Mouse (Mus musculus) kidney, embryonic 16.5 days (tissue): ENCODE measurements around the gene Mvp. TPM values are rescaled to one million over a fixed set of nuclear protein-coding genes. Genes with fewer than 3 reads are reported as not detected.
A peak's percentile ranks its signal among the peaks of the same experiment; 100 is the strongest.

ENCODE experiments used
- ATAC-seq: fragments of 200-750 bp; cut with Nextera tagmentation; 2 replicates; pipeline ENCODE4 v1.8.0; 2017; ENCODE audit warnings: moderate TSS enrichment; ENCODE audit not compliant: low FRiP score, low TSS enrichment
- H3K27ac ChIP-seq: fragments of 300-500 bp; sonication (generic); 2 replicates; pipeline ENCODE4 v1.5.1; 2014; ENCODE audit warnings: low read length
- H3K27me3 ChIP-seq: fragments of 300-500 bp; sonication (generic); 2 replicates; pipeline ENCODE4 v1.6.1; 2014; ENCODE audit warnings: low read length, control low read depth, mixed read lengths; ENCODE audit not compliant: insufficient read depth
- H3K36me3 ChIP-seq: fragments of 300-500 bp; sonication (generic); 2 replicates; pipeline ENCODE4 v1.6.1; 2014; ENCODE audit warnings: low read length, control low read depth, mixed read lengths; ENCODE audit not compliant: insufficient read depth
- H3K4me1 ChIP-seq: fragments of 300-500 bp; sonication (generic); 2 replicates; pipeline ENCODE4 v1.6.1; 2014; ENCODE audit warnings: low read length, control low read depth, mixed read lengths; ENCODE audit not compliant: insufficient read depth
- H3K4me2 ChIP-seq: fragments of 300-500 bp; sonication (generic); replicated peaks from 2 replicates; pipeline ENCODE4 v1.6.1; 2014; ENCODE audit warnings: low read depth, low read length
- H3K4me3 ChIP-seq: fragments of 300-500 bp; sonication (generic); 2 replicates; pipeline ENCODE4 v1.5.1; 2014; ENCODE audit warnings: mild to moderate bottlenecking, low read length
- H3K9ac ChIP-seq: fragments of 300-500 bp; sonication (generic); replicated peaks from 2 replicates; pipeline ENCODE4 v1.6.1; 2014; ENCODE audit warnings: low read length
- H3K9me3 ChIP-seq: fragments of 300-500 bp; sonication (generic); 2 replicates; pipeline ENCODE4 v1.6.1; 2016; ENCODE audit warnings: low read length, control low read depth
- WGBS: fragments of 180-500 bp; shearing (Covaris S2); extraction: QIAGEN DNeasy Blood & Tissue Kit; methylation state at CpG from one replicate; pipeline ENCODE4 v1.1.7; 2014; 5-methylcytosine and 5-hydroxymethylcytosine counted together
- polyA plus RNA-seq: library from polyadenylated mRNA; unstranded; fragments of >200 nt; fragmentation: Nextera tagmentation; extraction: Ambion mirVana; gene quantifications from 2 replicates; pipeline ENCODE4 v1.2.1, GENCODE M21; 2015

Mvp gene
- polyA plus RNA-seq, 1 experiment from 2014 or later = 21.4 TPM

DNA sequence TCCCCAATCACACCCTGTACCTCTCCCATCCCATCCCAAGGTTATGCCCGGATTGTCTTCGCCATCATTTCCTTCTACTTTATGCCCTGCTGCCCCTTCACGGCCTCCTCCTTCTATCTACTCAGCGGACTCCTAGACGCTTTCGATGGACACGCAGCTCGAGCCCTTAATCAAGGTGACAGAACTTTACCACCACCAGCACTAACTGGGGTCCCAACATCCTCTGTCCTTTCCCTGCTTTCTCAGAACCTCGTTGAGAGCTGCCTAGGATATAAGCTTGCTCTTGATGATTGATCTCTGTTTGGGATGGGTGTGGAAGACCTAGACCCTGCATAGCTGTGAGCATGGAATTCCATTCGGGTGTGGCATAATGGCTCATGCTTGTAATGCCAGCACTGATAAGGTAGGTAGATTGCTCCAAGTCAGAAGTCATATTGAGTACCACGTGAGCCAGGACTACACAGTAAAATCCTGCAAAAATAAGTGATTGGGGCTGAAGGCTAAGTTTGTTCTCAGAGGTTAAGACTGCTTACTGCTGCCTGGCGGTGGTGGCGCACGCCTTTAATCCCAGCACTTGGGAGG, 37.5 kb downstream of the Mvp start:
- peak overlapping the region; percentile 82 for H3K4me2 ChIP-seq
- peak overlapping the region; percentile 98 for H3K27ac ChIP-seq
- peaks cover 30% of the 10 kb centered on the region for H3K36me3 ChIP-seq
- no peaks in the 10 kb centered on the region for H3K9me3 ChIP-seq
- 26% methylated on average over 14 of the region's 14 CpGs for WGBS
- peak overlapping the region; percentile 99 for H3K4me3 ChIP-seq
- H3K27me3 ChIP-seq = no peaks in the 10 kb centered on the region
- H3K9ac ChIP-seq = peak overlapping the region; percentile 98
- peaks cover 6% of the 10 kb centered on the region for H3K4me1 ChIP-seq
- no peak for ATAC-seq

DNA sequence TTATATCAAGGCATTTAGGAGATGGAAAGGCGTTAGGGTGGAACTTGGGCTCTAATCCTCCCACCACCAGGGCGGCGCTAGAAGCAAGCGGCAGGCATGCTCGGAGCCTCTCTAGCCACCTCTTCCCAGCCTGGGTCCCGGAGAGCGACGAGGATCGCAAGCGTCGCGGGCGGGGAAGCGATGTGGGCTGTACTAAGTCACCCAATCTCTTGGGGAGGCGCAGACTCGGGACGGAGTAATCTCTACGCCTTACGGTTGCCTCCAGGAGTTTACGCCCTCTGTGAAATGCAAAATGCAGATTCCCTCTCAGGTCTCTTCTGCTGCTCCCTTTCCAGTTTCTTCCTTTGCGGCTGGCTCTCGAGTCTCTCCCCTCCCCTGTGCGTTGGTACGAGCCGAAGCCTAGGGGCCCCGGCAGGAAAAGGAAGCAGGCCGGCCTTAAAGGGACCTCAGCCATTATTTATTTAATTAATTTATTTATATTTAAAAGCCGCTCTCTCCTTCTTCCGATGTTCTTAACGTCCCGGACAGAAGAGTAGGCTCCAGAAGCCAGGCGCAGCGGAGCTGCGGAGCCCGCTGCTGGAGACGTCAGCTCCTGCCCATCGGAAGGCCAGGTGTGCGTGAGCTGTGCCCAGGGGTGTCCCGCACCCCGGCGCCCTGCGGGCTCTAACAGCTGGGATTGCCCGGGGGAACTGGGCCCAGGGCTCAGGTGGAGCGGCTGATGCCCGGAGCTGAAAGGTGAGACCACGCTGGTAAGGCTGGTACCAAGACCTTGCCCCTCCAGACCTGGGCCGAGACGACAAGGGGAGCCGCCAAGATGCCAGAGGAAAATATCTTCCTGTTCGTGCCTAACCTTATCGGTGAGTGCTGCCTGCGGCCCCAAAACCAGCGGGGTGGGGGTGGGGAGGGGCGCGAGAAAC, 38.2 kb downstream of the Mvp start, which contains the start of gene Cdiptos:
Gene Cdiptos, minus strand, starts transcription at position 149 of the 917 bp plus-strand sequence.
- peak within 1 kb of the TSS; percentile 98 for H3K9ac ChIP-seq
- ATAC-seq = peak; percentile 97

DNA sequence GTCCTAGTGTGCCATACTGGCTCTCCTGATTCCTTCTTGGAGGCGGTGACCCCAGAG, 38.7 kb downstream of the Mvp start, which contains the start of gene Cdipt:
Gene Cdipt, plus strand, starts transcription at position 22 of the 57 bp plus-strand sequence.
- ATAC-seq = no peak
- Histone ChIP-seq H3K4me3 (peak within 1 kb of the TSS; percentile 99), H3K4me2 (peak within 1 kb of the TSS; percentile 82), H3K4me1 (peaks cover 6% of the 10 kb centered on the region), H3K9me3 (no peaks in the 10 kb centered on the region), H3K27me3 (no peaks in the 10 kb centered on the region), H3K27ac (peak within 1 kb of the TSS; percentile 98), H3K36me3 (peaks cover 24% of the 10 kb centered on the region), H3K9ac (peak within 1 kb of the TSS; percentile 98)
- WGBS = 10% methylated on average over 1 of the region's 1 CpGs

More for the DNA sequence above, 38.2 kb downstream of the Mvp start, which contains the start of gene Cdiptos:
- Histone ChIP-seq H3K27me3 (no peaks in the 10 kb centered on the region), H3K27ac (peak within 1 kb of the TSS; percentile 98), H3K4me1 (peaks cover 6% of the 10 kb centered on the region), H3K36me3 (peaks cover 26% of the 10 kb centered on the region), H3K9me3 (no peaks in the 10 kb centered on the region), H3K4me3 (peak within 1 kb of the TSS; percentile 99), H3K4me2 (peak within 1 kb of the TSS; percentile 82)
- WGBS = under 1% methylated on average over 54 of the region's 55 CpGs

DNA sequence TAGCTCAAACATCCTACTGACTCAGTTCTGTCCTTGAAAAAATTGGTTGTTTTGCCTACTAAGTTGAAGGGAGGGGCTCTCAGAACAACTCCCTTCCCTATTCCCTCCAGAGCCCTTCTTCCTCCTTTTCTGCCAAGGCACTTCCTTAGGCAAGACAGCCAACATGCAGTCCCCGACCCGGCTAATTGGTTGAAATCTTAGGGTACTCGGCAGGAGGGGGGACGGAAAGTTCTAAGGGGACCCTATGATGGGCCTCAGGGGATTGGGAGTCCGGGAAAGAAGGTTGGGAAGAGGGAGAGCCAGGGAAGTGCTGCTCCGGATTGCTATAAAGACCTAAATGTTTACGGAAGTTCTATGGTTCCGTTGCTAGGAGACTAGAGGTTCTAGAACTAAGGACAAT, 38.9 kb downstream of the Mvp start:
- peak overlapping the region; percentile 60 for H3K9ac ChIP-seq
- H3K27me3 ChIP-seq = no peaks in the 10 kb centered on the region
- peak overlapping the region; percentile 98 for H3K27ac ChIP-seq
- peaks cover 6% of the 10 kb centered on the region for H3K4me1 ChIP-seq
- peak overlapping the region; percentile 99 for H3K4me3 ChIP-seq
- peak; percentile 21 for ATAC-seq
- peaks cover 24% of the 10 kb centered on the region for H3K36me3 ChIP-seq
- WGBS = 10% methylated on average over 8 of the region's 8 CpGs
- peak overlapping the region; percentile 82 for H3K4me2 ChIP-seq
- no peaks in the 10 kb centered on the region for H3K9me3 ChIP-seq

DNA sequence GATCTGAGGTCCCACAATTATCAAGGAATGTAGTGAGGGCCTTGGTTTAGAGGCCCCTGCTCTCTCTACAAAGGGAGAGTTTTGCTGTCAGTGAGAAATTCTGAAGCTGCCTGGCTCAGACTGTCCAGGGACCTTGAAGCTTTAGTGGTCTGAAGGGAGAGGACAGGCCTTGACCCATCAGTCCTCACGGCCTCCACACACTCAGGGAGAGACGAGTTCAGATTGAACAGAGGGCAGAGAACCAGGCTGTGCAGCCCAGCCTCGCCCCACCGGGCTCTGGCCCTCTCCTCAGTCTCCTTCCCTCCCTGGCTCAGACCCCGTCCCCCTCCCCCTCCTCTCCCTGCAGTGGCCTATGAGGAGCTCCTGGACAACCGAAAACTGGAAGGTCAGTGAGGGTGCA, 47.1 kb downstream of the Mvp start:
- Histone ChIP-seq H3K4me1 (no peaks in the 10 kb centered on the region), H3K27me3 (peaks cover 11% of the 10 kb centered on the region), H3K36me3 (no peaks in the 10 kb centered on the region), H3K4me3 (no peak overlapping the region), H3K9me3 (no peaks in the 10 kb centered on the region), H3K27ac (no peak overlapping the region), H3K4me2 (no peak overlapping the region), H3K9ac (no peak overlapping the region)
- WGBS = 64% methylated on average over 6 of the region's 6 CpGs
- ATAC-seq = no peak; the same call in 1 of the 2 replicates

DNA sequence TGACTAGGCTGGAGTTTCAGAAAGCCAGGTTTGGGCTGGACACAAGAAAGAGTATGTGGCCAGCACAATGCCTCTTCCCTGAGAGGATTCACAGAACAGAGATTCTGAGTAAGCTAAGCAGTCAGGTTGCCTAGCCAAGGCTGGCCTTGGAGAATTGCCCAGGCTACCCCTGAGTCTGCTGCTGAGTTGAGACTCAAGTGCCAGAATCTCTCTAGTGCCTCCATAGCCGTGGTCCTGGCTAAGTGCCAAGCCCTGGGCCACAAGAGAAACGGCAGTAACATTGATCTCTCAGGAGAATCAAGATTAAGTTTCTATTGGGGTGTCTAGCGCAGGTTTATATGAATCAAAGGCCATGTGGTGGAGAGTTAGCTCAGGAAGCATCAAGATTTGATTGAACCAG, 48.9 kb downstream of the Mvp start:
- Histone ChIP-seq H3K9me3 (no peaks in the 10 kb centered on the region), H3K27me3 (peaks cover 14% of the 10 kb centered on the region), H3K4me1 (no peaks in the 10 kb centered on the region), H3K9ac (no peak overlapping the region), H3K4me2 (no peak overlapping the region), H3K27ac (no peak overlapping the region), H3K4me3 (no peak overlapping the region), H3K36me3 (no peaks in the 10 kb centered on the region)
- no peak for ATAC-seq
- WGBS = 52% methylated on average over 3 of the region's 3 CpGs

DNA sequence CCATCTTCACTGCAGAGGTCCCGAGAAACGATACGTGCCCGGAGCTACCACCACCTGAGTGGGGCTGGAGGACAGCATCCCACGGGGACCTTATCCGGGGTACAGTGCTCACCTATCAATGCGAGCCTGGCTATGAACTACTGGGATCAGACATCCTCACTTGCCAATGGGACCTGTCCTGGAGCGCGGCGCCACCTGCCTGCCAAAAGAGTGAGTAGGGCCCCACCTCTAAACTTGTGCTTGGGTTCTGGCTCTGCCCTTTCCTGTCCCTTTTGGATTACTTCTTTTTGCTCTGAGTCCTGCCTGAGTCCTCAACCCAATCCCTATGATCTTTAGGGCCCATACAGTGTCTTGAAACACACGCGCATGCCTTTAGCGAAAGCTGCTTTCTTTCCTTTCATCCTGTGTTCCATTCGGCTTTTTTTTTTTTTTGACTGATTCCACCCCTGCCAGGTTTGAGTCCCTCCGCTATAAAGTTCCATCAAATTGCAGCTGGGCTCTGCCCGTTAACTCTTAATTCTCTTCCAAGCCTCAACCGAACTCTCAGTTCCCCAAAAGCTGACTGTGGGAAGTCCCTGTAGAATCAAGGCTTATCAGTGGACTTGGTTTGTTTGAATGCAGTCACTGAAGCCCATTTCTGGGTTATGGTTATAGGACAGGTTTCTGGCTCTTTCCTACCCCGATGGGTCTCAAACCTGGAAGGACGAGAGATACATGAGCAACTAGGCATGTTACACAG, 50.7 kb downstream of the Mvp start:
- peaks cover 14% of the 10 kb centered on the region for H3K27me3 ChIP-seq
- H3K4me2 ChIP-seq = peak overlapping the region; percentile 11
- 20% methylated on average over 19 of the region's 19 CpGs for WGBS
- no peak overlapping the region for H3K27ac ChIP-seq
- H3K9me3 ChIP-seq = no peaks in the 10 kb centered on the region
- no peak overlapping the region; the same call in 1 of the 2 replicates for H3K4me3 ChIP-seq
- H3K36me3 ChIP-seq = no peaks in the 10 kb centered on the region
- H3K9ac ChIP-seq = no peak overlapping the region
- H3K4me1 ChIP-seq = no peaks in the 10 kb centered on the region
- ATAC-seq = no peak

DNA sequence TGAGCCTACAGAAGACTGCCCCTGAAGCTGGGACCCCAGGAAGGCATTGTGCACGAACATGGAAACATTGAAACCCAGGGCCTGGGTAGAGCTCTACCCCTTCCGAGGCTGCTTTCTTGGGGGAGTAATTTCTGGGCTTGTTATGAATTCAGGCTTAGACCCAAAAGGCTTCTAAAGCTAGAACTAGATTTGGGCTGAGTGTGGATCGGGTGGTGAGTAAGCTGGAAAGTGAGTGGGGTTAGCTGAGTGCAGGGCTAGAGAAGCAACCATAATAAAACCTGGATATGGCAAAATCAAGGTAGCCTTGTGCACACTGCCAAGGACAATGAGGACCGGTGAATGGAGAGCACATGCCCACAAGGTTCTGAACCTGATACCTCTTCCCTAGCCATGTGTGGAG, 52.5 kb downstream of the Mvp start:
- H3K9me3 ChIP-seq = no peaks in the 10 kb centered on the region
- H3K4me3 ChIP-seq = no peak overlapping the region
- ATAC-seq = no peak
- no peaks in the 10 kb centered on the region for H3K36me3 ChIP-seq
- no peaks in the 10 kb centered on the region for H3K4me1 ChIP-seq
- H3K9ac ChIP-seq = no peak overlapping the region
- no peak overlapping the region for H3K27ac ChIP-seq
- WGBS = 82% methylated on average over 4 of the region's 4 CpGs
- H3K27me3 ChIP-seq = peaks cover 14% of the 10 kb centered on the region
- no peak overlapping the region for H3K4me2 ChIP-seq

DNA sequence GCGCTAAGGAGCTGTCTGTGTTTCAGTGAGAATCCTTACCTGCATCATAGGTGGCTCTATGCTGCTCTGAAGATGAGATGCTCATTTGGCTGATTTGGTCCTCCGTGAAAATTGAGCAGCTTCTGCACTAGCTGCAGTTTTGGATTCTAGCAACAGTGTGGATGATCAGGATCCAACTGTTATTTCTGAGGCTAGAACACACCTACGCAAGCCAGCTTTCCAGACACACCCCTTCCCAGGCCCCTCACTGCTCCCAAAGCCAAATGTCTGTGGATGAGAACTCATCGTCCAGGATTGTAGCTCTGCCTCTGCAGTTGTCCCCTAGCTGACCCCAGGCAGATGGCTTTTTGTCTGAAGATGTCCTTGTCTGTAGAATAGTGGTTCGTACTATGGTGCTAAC, 53.3 kb downstream of the Mvp start:
- ATAC-seq = no peak
- 84% methylated on average over 5 of the region's 5 CpGs for WGBS
- no peak overlapping the region for H3K27ac ChIP-seq
- H3K9me3 ChIP-seq = no peaks in the 10 kb centered on the region
- peaks cover 14% of the 10 kb centered on the region for H3K27me3 ChIP-seq
- no peak overlapping the region for H3K9ac ChIP-seq
- no peaks in the 10 kb centered on the region for H3K36me3 ChIP-seq
- no peaks in the 10 kb centered on the region for H3K4me1 ChIP-seq
- no peak overlapping the region for H3K4me2 ChIP-seq
- no peak overlapping the region for H3K4me3 ChIP-seq

DNA sequence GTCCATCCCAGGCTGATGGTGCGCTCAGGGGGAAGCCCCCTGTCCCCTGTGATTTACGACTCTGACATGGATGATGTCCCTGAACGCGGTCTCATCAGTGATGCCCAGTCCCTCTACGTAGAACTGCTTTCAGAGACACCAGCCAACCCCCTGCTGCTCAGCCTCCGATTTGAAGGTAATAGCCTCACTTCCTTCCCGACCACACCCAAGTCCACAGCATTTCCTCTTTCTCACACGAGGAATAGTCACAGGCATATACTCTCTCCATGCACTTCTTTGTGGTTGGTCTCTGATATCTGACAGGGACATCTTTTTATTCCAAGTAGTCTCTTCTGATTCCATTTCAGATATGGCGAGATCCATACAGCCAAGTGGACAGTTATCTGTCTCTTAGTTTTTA, 54.6 kb downstream of the Mvp start:
- Histone ChIP-seq H3K9ac (no peak overlapping the region), H3K4me1 (no peaks in the 10 kb centered on the region), H3K27me3 (peaks cover 14% of the 10 kb centered on the region), H3K4me3 (no peak overlapping the region), H3K27ac (no peak overlapping the region), H3K36me3 (no peaks in the 10 kb centered on the region), H3K9me3 (no peaks in the 10 kb centered on the region), H3K4me2 (no peak overlapping the region)
- 57% methylated on average over 9 of the region's 9 CpGs for WGBS
- ATAC-seq = no peak
